Mouse (Mus musculus) C2C12 (cell line): ENCODE measurements around the gene Misp.

Experiments used
- CTCF ChIP-seq: IDR thresholded peaks from one replicate; pipeline ENCODE4 v1.5.1; 2011; ENCODE audit not compliant: control insufficient read depth, insufficient read depth, insufficient read length
- MAX ChIP-seq: IDR thresholded peaks from one replicate; pipeline ENCODE4 v1.6.1; 2011; ENCODE audit warnings: mild to moderate bottlenecking, control low read depth
- USF1 ChIP-seq: IDR thresholded peaks from one replicate; pipeline ENCODE4 v1.6.1; 2011; ENCODE audit warnings: low read depth, mild to moderate bottlenecking, control low read depth, moderate library complexity

DNA sequence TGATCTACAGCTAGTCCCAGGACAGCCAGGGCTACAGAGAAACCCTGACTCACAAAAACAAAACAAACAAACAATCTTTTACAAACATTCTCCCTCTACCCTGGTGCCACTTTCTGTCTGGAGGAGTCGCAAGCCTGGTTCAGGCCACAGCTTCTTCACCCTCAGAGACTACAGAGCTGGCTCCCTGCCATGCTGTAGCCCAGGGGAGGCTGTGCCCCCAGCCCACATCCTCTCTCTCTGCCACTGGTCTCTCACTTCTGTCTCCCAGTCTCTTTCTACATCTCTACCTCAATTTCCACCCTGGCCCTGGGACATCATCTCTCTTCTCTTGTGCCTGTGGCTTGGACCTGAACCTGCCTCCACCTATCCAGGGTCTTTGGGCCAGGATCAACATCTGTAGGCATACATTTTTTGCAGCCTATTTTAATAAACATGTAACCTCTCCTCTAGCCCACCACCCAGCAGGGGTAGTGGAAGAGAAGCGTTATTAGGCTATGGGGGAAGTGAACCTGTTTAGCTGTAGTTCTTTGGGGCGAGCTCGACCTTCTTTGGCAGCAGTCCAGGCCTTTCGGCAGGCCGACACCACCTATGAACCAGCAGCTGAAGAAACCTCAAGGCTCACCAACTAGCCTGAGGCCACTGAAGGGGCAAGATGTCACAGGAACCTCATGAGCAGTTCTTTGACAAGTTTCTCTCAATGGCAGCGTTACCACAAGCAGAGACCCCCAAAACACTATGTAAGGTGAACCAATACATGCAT lies 11.4 kb downstream of the Misp start:
- TF ChIP-seq CTCF (no peak), USF1 (no peak), MAX (no peak)
